Mouse (Mus musculus): ENCODE measurements around the gene Cldn12.

Cldn12 gene

DNA sequence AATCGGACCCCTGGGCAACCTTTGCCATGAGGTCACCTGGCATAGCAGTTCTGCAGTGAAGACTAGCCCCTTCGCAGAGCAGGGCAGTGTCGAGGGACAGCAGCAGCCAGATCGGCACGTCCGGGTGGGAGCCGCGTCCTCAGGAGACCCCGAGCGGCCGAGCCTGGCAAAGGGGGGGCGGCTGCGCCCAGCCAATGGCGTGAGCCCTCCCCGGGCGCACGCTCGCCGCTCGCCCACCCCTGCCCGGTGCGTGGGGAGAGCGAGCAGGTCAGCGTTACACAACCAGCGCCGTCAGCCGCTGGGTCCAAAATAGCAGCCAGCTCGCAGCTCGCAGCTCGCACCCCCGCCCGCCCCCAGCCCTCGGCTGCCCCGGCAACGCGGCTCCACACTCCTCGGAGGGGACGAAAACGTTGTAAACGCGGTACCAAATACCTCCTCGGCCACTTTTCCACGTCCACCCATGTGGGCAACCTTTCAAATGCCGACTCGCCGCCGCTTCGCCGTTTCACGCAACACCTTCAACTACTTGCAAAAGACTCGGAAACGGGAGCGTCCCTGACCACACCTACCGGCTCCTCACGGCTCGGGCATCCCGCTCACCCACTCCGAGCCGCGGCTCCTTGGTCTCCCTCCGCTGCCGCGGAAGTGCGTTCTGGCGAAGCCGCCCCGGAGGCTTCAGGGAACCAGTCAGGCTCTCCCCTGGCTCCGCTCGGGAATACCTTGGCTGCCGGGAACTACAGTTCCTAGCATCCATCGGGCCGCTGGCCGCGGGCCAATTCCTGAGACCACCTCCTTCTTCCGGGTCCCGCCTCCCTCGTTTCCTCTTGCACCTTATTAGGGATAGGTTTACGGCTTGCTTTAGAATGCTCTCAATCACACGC, at the start of gene Cldn12:
TSS of gene Cldn12 (minus strand) at position 763 of the 881 bp plus-strand sequence.
- DNase-seq (ENCODE audit: low spot score), result peak; percentile 94

- no peak for DNase-seq (ENCODE audit: low spot score)
These were observed 47.7 kb upstream of the Cldn12 start for GRCm38 (mm10) chr5:5562435-5562834.

GRCm38 (mm10) chr5:5561041-5561706, 46.4 kb upstream of the Cldn12 start:
- DNase-seq (ENCODE audit: low spot score), result no peak

DNA sequence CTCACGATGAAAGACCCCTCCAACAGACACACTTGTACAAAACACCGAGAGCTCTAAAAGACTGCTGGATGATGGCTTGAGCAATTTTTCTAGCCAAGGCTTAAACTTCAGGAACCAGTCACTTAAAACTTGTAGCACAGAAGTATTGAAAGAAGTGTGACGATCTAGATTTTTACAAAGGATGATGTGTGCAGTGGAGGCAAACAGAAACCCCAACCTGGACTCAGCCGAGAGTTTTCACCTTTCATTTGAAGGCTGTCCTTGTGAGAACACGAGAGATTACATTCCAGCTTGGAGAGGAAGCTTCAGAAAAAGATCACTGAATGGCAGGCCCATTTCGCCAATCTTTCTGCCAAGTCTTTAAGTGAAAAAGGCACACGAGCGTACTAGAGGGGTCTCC, 45.0 kb upstream of the Cldn12 start:
- no peak for DNase-seq (ENCODE audit: low spot score)

- DNase-seq (ENCODE audit: low spot score), result peak; percentile 79
These were observed 44.5 kb upstream of the Cldn12 start, which contains the start of gene Gtpbp10 for GRCm38 (mm10) chr5:5559079-5559740. TSS of gene Gtpbp10 (minus strand) at chr5:5559538.

DNA sequence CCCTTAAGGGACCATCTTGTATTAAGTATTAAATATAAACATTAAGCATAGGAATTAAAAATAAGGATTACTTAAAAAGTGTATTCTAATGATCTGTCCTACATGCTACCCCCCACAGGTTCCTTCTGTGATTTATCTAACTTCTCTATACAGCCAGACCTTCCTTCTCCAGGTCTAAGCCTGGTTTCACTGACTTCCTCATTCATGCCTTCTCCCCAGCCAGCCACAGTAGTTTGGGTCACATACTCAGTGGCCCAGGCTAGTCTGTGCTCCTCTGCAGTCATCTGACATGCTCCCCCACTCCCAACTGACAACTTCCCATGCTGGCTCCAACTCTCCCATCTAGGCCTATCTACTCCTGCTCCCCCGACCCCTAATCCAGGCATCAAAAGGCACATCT, 36.4 kb upstream of the Cldn12 start:
- no peak for DNase-seq (ENCODE audit: low spot score)

DNA sequence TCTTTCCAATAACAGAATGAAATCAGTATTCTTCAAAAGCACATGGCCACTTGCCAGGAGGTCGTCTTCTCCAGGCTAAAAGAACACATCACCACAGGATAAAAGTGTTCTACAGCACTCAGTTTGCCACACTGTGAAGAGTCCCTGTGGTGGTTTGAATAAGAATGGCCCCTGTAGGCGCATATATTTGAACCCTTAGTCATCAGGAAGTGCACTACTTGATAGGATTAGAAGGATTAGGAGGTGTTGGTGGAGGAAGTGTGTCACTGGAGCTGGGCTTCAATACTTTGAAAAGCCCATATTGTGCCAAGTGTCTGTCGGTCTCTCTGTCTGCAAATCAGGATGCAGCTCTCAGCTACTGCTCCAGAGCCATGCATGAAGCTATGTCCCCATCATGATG, 25.6 kb upstream of the Cldn12 start:
- DNase-seq (ENCODE audit: low spot score), result no peak

- no peak for DNase-seq (ENCODE audit: low spot score)
These were observed 25.0 kb upstream of the Cldn12 start for GRCm38 (mm10) chr5:5539771-5540170.

- DNase-seq (ENCODE audit: low spot score), result no peak
These were observed 21.4 kb upstream of the Cldn12 start for GRCm38 (mm10) chr5:5536131-5536530.

GRCm38 (mm10) chr5:5533656-5534420, 19.1 kb upstream of the Cldn12 start:
- no peak for DNase-seq (ENCODE audit: low spot score)

GRCm38 (mm10) chr5:5515411-5515810, 653 bp upstream of the Cldn12 start:
- no peak for DNase-seq (ENCODE audit: low spot score)

DNA sequence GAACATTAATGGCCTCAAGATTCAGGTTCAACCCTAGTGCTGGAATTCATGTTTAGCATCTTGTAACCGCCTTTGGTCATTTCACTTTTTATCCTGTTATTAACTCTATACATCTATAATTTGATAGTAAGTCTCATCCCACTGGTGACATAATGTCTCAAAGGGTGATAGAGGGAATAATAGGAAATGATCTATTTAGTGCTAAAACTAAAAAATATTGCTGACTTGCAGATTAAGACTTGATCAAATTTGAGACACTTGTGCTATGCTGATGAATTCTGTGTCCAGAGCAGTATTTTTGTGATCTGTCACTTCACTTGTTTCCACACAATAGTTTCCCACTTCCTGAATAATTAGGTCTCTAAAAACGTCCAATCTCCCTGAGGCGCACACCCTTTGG, 3.4 kb downstream of the Cldn12 start:
- DNase-seq (ENCODE audit: low spot score), result no peak

- no peak for DNase-seq (ENCODE audit: low spot score)
These were observed 3.8 kb downstream of the Cldn12 start for GRCm38 (mm10) chr5:5510989-5511388.

GRCm38 (mm10) chr5:5510304-5510887, 4.4 kb downstream of the Cldn12 start:
- no peak for DNase-seq (ENCODE audit: low spot score)

- no peak for DNase-seq (ENCODE audit: low spot score)
These were observed 6.5 kb downstream of the Cldn12 start for GRCm38 (mm10) chr5:5508231-5508630.

GRCm38 (mm10) chr5:5507701-5508225, 7.0 kb downstream of the Cldn12 start:
- peak; percentile 65 for DNase-seq (ENCODE audit: low spot score)

DNA sequence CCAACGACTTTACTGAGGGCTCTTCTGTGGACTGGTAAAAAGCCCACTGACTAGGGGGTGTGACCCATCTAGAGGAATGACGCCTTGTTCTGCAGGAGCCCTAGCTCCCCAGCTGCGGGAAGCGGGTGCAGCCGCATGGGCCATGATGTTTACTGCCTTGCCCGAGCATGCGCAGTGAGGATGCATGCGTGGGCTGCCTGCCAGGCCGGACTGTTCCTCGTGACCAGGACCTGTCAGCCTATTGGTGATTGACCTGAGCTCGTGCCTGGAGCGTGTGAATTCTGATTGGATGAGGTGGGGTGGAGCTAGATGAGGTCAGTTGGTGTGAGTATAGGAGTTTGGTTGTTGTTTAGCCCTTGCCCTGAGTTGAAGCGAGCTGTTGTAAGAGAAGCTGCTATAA, 10.3 kb downstream of the Cldn12 start:
- DNase-seq (ENCODE audit: low spot score), result no peak

GRCm38 (mm10) chr5:5503381-5503780, 11.4 kb downstream of the Cldn12 start:
- DNase-seq (ENCODE audit: low spot score), result no peak

- no peak for DNase-seq (ENCODE audit: low spot score)
These were observed 13.2 kb downstream of the Cldn12 start for GRCm38 (mm10) chr5:5501583-5501982.

- no peak for DNase-seq (ENCODE audit: low spot score)
These were observed 18.4 kb downstream of the Cldn12 start for GRCm38 (mm10) chr5:5496393-5496792.

- no peak for DNase-seq (ENCODE audit: low spot score)
These were observed 19.7 kb downstream of the Cldn12 start for GRCm38 (mm10) chr5:5495042-5495441.

Measured in left cerebral cortex, adult 11 months (tissue).